Mouse (Mus musculus) embryonic stem cell, embryonic (primary cell): Measurements from ENCODE around the gene Vmn2r111.
"Not testable (repeated sequence)": the region's sequence is repeated elsewhere in the genome, so short reads cannot be mapped to it uniquely, and the experiment has no call there.

Experiments
- CTCF ChIA-PET, 4 experiments: fragments of 300-600 bp in 2 of 4; fragments of 350-600 bp in 2 of 4; sonication (Branson Sonifier 250); formaldehyde crosslinking; loops; one replicate each; lab custom pipeline; 2022; ENCODE audit warnings: inconsistent platforms in 2 of 4; lab: Charles Lee
- POLR2A ChIA-PET, 4 experiments: fragments of 300-600 bp in 2 of 4; fragments of 350-600 bp in 2 of 4; sonication (Branson Sonifier 250); formaldehyde crosslinking; loops; one replicate each; lab custom pipeline; 2022; ENCODE audit warnings: antibody characterized with exemption in 4 of 4, inconsistent platforms in 1 of 4; lab: Charles Lee

Vmn2r111 gene

GRCm38 (mm10) chr17:22573382-22573781, at the start of gene Vmn2r111:
Gene Vmn2r111, minus strand, starts transcription at chr17:22573482.
- POLR2A ChIA-PET, CTCF ChIA-PET: not testable (repeated sequence)

GRCm38 (mm10) chr17:22600651-22601050, 27.4 kb upstream of the Vmn2r111 start, which contains the start of gene Vmn2r112:
Gene Vmn2r112, plus strand, starts transcription at chr17:22600951.
- POLR2A ChIA-PET, CTCF ChIA-PET: not testable (repeated sequence)

- POLR2A ChIA-PET, result interaction anchor here in 1 of 4 experiments (0.9 kb wide), 1 partner anchor 95 kb away, joined by 3 read pairs; no protein-coding TSS in a partner anchor
- CTCF ChIA-PET, result not testable (repeated sequence)
Measured at GRCm38 (mm10) chr17:22520467-22520866, 52.8 kb downstream of the Vmn2r111 start.

GRCm38 (mm10) chr17:22520037-22520436, 53.2 kb downstream of the Vmn2r111 start:
- CTCF ChIA-PET, result not testable (repeated sequence)
- POLR2A ChIA-PET, result interaction anchor here in 2 of 4 experiments (0.6 to 0.9 kb wide), 2 partner anchors 95 to 1973 kb away, joined by 3 read pairs; no protein-coding TSS in a partner anchor

- ChIA-PET CTCF (no interaction called here), POLR2A (no interaction called here)
Measured at GRCm38 (mm10) chr17:22497120-22497519, 76.2 kb downstream of the Vmn2r111 start.
